Mouse (Mus musculus): ENCODE data around the gene Clrn3. TPM values are rescaled to one million over a fixed set of nuclear protein-coding genes. Genes with fewer than 3 reads are reported as not detected.

Gene Clrn3
- polyA plus RNA-seq, 1 experiment from 2014 or later: 4.4 TPM

- H3K36me3 ChIP-seq (ENCODE audit: control insufficient read depth, insufficient read depth, low read length): no peaks in the 10 kb centered on the region
- no peaks in the 10 kb centered on the region for H3K27me3 ChIP-seq (ENCODE audit: control insufficient read depth, insufficient read depth, low read length)
- WGBS: 70% methylated on average over 3 of the region's 3 CpGs
- peaks cover 13% of the 10 kb centered on the region; the same call in 1 of the 2 replicates for H3K4me1 ChIP-seq (ENCODE audit: control insufficient read depth, insufficient read depth, low read length)
- no peak overlapping the region for H3K4me3 ChIP-seq (ENCODE audit: low read length)
- H3K9ac ChIP-seq (ENCODE audit: low read depth, low read length): no peak overlapping the region
- H3K4me2 ChIP-seq (replicated peaks; ENCODE audit: low read depth, low read length): no peak overlapping the region
- H3K9me3 ChIP-seq (ENCODE audit: control insufficient read depth, low read length): no peaks in the 10 kb centered on the region
- no peak overlapping the region for H3K27ac ChIP-seq (ENCODE audit: low read depth, low read length)
- ATAC-seq (ENCODE audit: low FRiP score, low TSS enrichment): no peak
These were observed 1.8 kb downstream of the Clrn3 start for GRCm38 (mm10) chr7:135526574-135527152.

- peaks cover 16% of the 10 kb centered on the region; the same call in 1 of the 2 replicates for H3K4me1 ChIP-seq (ENCODE audit: control insufficient read depth, insufficient read depth, low read length)
- H3K27ac ChIP-seq (ENCODE audit: low read depth, low read length): no peak overlapping the region
- no peak overlapping the region for H3K4me3 ChIP-seq (ENCODE audit: low read length)
- H3K36me3 ChIP-seq (ENCODE audit: control insufficient read depth, insufficient read depth, low read length): no peaks in the 10 kb centered on the region
- peak; percentile 68 for ATAC-seq (ENCODE audit: low FRiP score, low TSS enrichment)
- WGBS: 35% methylated on average over 6 of the region's 6 CpGs
- H3K9ac ChIP-seq (ENCODE audit: low read depth, low read length): no peak overlapping the region
- no peaks in the 10 kb centered on the region for H3K27me3 ChIP-seq (ENCODE audit: control insufficient read depth, insufficient read depth, low read length)
- no peak overlapping the region for H3K4me2 ChIP-seq (replicated peaks; ENCODE audit: low read depth, low read length)
- no peaks in the 10 kb centered on the region for H3K9me3 ChIP-seq (ENCODE audit: control insufficient read depth, low read length)
These were observed 4.0 kb downstream of the Clrn3 start for GRCm38 (mm10) chr7:135524424-135524967.

- 20% methylated on average over 4 of the region's 4 CpGs for WGBS
- Histone ChIP-seq H3K9me3 (ENCODE audit: control insufficient read depth, low read length) (no peaks in the 10 kb centered on the region), H3K27me3 (ENCODE audit: control insufficient read depth, insufficient read depth, low read length) (no peaks in the 10 kb centered on the region), H3K4me3 (ENCODE audit: low read length) (no peak overlapping the region), H3K27ac (ENCODE audit: low read depth, low read length) (0 out of 2 replicates have a peak overlapping the region, but pooled peaks have one; percentile 5), H3K4me2 (replicated peaks; ENCODE audit: low read depth, low read length) (no peak overlapping the region), H3K9ac (ENCODE audit: low read depth, low read length) (no peak overlapping the region), H3K4me1 (ENCODE audit: control insufficient read depth, insufficient read depth, low read length) (peaks cover 16% of the 10 kb centered on the region; the same call in 1 of the 2 replicates), H3K36me3 (ENCODE audit: control insufficient read depth, insufficient read depth, low read length) (no peaks in the 10 kb centered on the region)
- peak; percentile 56 for ATAC-seq (ENCODE audit: low FRiP score, low TSS enrichment)
These were observed 4.5 kb downstream of the Clrn3 start for GRCm38 (mm10) chr7:135523981-135524380.

- no peaks in the 10 kb centered on the region for H3K36me3 ChIP-seq (ENCODE audit: control insufficient read depth, insufficient read depth, low read length)
- no peak overlapping the region for H3K27ac ChIP-seq (ENCODE audit: low read depth, low read length)
- H3K4me1 ChIP-seq (ENCODE audit: control insufficient read depth, insufficient read depth, low read length): peaks cover 16% of the 10 kb centered on the region; the same call in 1 of the 2 replicates
- H3K9me3 ChIP-seq (ENCODE audit: control insufficient read depth, low read length): no peaks in the 10 kb centered on the region
- WGBS: 49% methylated on average over 15 of the region's 15 CpGs
- no peak overlapping the region for H3K9ac ChIP-seq (ENCODE audit: low read depth, low read length)
- H3K27me3 ChIP-seq (ENCODE audit: control insufficient read depth, insufficient read depth, low read length): no peaks in the 10 kb centered on the region
- H3K4me3 ChIP-seq (ENCODE audit: low read length): no peak overlapping the region
- H3K4me2 ChIP-seq (replicated peaks; ENCODE audit: low read depth, low read length): no peak overlapping the region
- peak; percentile 81; the same call in 1 of the 2 replicates for ATAC-seq (ENCODE audit: low FRiP score, low TSS enrichment)
These were observed 6.5 kb downstream of the Clrn3 start for GRCm38 (mm10) chr7:135521755-135522512.

- no peaks in the 10 kb centered on the region for H3K36me3 ChIP-seq (ENCODE audit: control insufficient read depth, insufficient read depth, low read length)
- H3K9me3 ChIP-seq (ENCODE audit: control insufficient read depth, low read length): no peaks in the 10 kb centered on the region
- H3K4me2 ChIP-seq (replicated peaks; ENCODE audit: low read depth, low read length): no peak overlapping the region
- no peak for ATAC-seq (ENCODE audit: low FRiP score, low TSS enrichment)
- no peak overlapping the region for H3K4me3 ChIP-seq (ENCODE audit: low read length)
- no peak overlapping the region for H3K9ac ChIP-seq (ENCODE audit: low read depth, low read length)
- WGBS: 59% methylated on average over 5 of the region's 5 CpGs
- H3K27ac ChIP-seq (ENCODE audit: low read depth, low read length): no peak overlapping the region
- H3K4me1 ChIP-seq (ENCODE audit: control insufficient read depth, insufficient read depth, low read length): peaks cover 16% of the 10 kb centered on the region; the same call in 1 of the 2 replicates
- H3K27me3 ChIP-seq (ENCODE audit: control insufficient read depth, insufficient read depth, low read length): no peaks in the 10 kb centered on the region
These were observed 8.2 kb downstream of the Clrn3 start for GRCm38 (mm10) chr7:135520241-135520640.

- H3K27ac ChIP-seq (ENCODE audit: low read depth, low read length): no peak overlapping the region
- H3K9ac ChIP-seq (ENCODE audit: low read depth, low read length): no peak overlapping the region
- WGBS: 37% methylated on average over 4 of the region's 4 CpGs
- ATAC-seq (ENCODE audit: low FRiP score, low TSS enrichment): no peak
- no peaks in the 10 kb centered on the region for H3K36me3 ChIP-seq (ENCODE audit: control insufficient read depth, insufficient read depth, low read length)
- H3K9me3 ChIP-seq (ENCODE audit: control insufficient read depth, low read length): no peaks in the 10 kb centered on the region
- no peak overlapping the region for H3K4me2 ChIP-seq (replicated peaks; ENCODE audit: low read depth, low read length)
- no peaks in the 10 kb centered on the region for H3K27me3 ChIP-seq (ENCODE audit: control insufficient read depth, insufficient read depth, low read length)
- H3K4me1 ChIP-seq (ENCODE audit: control insufficient read depth, insufficient read depth, low read length): peaks cover 8% of the 10 kb centered on the region; the same call in 1 of the 2 replicates
- no peak overlapping the region for H3K4me3 ChIP-seq (ENCODE audit: low read length)
These were observed 11.3 kb downstream of the Clrn3 start for GRCm38 (mm10) chr7:135517191-135517590.

- no peak for ATAC-seq (ENCODE audit: low FRiP score, low TSS enrichment)
- WGBS: 92% methylated on average over 3 of the region's 3 CpGs
These were observed 16.7 kb downstream of the Clrn3 start for GRCm38 (mm10) chr7:135511723-135512122.

GRCm38 (mm10) chr7:135510431-135510830 lies 18.0 kb downstream of the Clrn3 start:
- Histone ChIP-seq H3K4me3 (ENCODE audit: low read length) (no peak overlapping the region), H3K36me3 (ENCODE audit: control insufficient read depth, insufficient read depth, low read length) (no peaks in the 10 kb centered on the region), H3K4me1 (ENCODE audit: control insufficient read depth, insufficient read depth, low read length) (no peaks in the 10 kb centered on the region), H3K27me3 (ENCODE audit: control insufficient read depth, insufficient read depth, low read length) (no peaks in the 10 kb centered on the region), H3K9me3 (ENCODE audit: control insufficient read depth, low read length) (no peaks in the 10 kb centered on the region), H3K4me2 (replicated peaks; ENCODE audit: low read depth, low read length) (no peak overlapping the region), H3K27ac (ENCODE audit: low read depth, low read length) (no peak overlapping the region), H3K9ac (ENCODE audit: low read depth, low read length) (no peak overlapping the region)
- ATAC-seq (ENCODE audit: low FRiP score, low TSS enrichment): no peak
- WGBS: 88% methylated on average over 5 of the region's 5 CpGs

More at GRCm38 (mm10) chr7:135511723-135512122, 16.7 kb downstream of the Clrn3 start:
- H3K27ac ChIP-seq (ENCODE audit: low read depth, low read length): no peak overlapping the region
- H3K4me2 ChIP-seq (replicated peaks; ENCODE audit: low read depth, low read length): no peak overlapping the region
- H3K9me3 ChIP-seq (ENCODE audit: control insufficient read depth, low read length): no peaks in the 10 kb centered on the region
- no peak overlapping the region for H3K9ac ChIP-seq (ENCODE audit: low read depth, low read length)
- H3K4me3 ChIP-seq (ENCODE audit: low read length): no peak overlapping the region
- no peaks in the 10 kb centered on the region for H3K36me3 ChIP-seq (ENCODE audit: control insufficient read depth, insufficient read depth, low read length)
- no peaks in the 10 kb centered on the region for H3K27me3 ChIP-seq (ENCODE audit: control insufficient read depth, insufficient read depth, low read length)
- no peaks in the 10 kb centered on the region for H3K4me1 ChIP-seq (ENCODE audit: control insufficient read depth, insufficient read depth, low read length)

- Histone ChIP-seq H3K4me2 (replicated peaks; ENCODE audit: low read depth, low read length) (no peak overlapping the region), H3K27me3 (ENCODE audit: control insufficient read depth, insufficient read depth, low read length) (no peaks in the 10 kb centered on the region), H3K27ac (ENCODE audit: low read depth, low read length) (no peak overlapping the region), H3K9ac (ENCODE audit: low read depth, low read length) (no peak overlapping the region), H3K36me3 (ENCODE audit: control insufficient read depth, insufficient read depth, low read length) (no peaks in the 10 kb centered on the region), H3K4me1 (ENCODE audit: control insufficient read depth, insufficient read depth, low read length) (no peaks in the 10 kb centered on the region), H3K4me3 (ENCODE audit: low read length) (no peak overlapping the region), H3K9me3 (ENCODE audit: control insufficient read depth, low read length) (no peaks in the 10 kb centered on the region)
- no peak for ATAC-seq (ENCODE audit: low FRiP score, low TSS enrichment)
- WGBS: 90% methylated on average over 3 of the region's 3 CpGs
These were observed 19.2 kb downstream of the Clrn3 start for GRCm38 (mm10) chr7:135509272-135509671.

All from kidney, embryonic 14.5 days (tissue).